In the genomic region with DNA sequence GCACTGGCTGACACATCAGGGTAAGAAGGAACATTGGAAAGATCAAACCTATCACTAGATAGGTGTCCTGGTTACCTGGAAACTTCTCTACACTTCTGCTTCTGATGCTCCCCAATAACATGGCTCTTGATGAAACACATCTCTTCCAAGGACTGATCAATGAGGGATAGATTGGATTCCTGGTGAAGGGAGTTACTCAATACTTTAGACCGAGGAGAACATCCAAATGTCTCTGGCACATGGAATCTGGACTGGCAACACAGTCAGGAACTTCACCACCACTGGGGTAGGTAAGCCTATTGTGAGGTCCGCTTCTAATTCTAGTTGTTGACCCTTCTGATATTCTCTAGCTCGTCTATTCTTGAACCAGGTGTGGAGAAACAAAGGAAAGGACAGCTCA, we compare ENCODE assay signal across 40 mouse cellular contexts. TPM values are rescaled to one million over a fixed set of nuclear protein-coding genes. Genes with fewer than 3 reads are reported as not detected.
"Had no signal": no experiment of that assay in that cellular context is flagged by ENCODE, and none has a peak within 500 bp of the region (broad histone marks: within the 10 kb centered on the region; RNA-seq: fewer than 3 reads in every experiment).

No protein-coding gene starts in this region.

- ATAC-seq: forebrain, embryonic 13.5 days; forebrain, embryonic 14.5 days; forebrain, embryonic 15.5 days; forebrain, embryonic 16.5 days; forebrain, postnatal 0 days had no signal

- H3K4me2 ChIP-seq: embryonic facial prominence, embryonic 12.5 days; embryonic facial prominence, embryonic 13.5 days; embryonic facial prominence, embryonic 15.5 days; forebrain, embryonic 12.5 days; forebrain, embryonic 13.5 days; forebrain, embryonic 15.5 days had no signal

- H3K27me3 ChIP-seq: embryonic facial prominence, embryonic 12.5 days; embryonic facial prominence, embryonic 13.5 days; embryonic facial prominence, embryonic 15.5 days; forebrain, embryonic 12.5 days; forebrain, embryonic 13.5 days; forebrain, embryonic 15.5 days had no signal

- H3K36me3 ChIP-seq: embryonic facial prominence, embryonic 10.5 days; embryonic facial prominence, embryonic 12.5 days; embryonic facial prominence, embryonic 13.5 days; embryonic facial prominence, embryonic 15.5 days; forebrain, embryonic 10.5 days; forebrain, embryonic 12.5 days; forebrain, embryonic 15.5 days had no signal

- H3K4me1 ChIP-seq: embryonic facial prominence, embryonic 10.5 days; embryonic facial prominence, embryonic 12.5 days; embryonic facial prominence, embryonic 13.5 days; embryonic facial prominence, embryonic 15.5 days; forebrain, embryonic 10.5 days; forebrain, embryonic 12.5 days; forebrain, embryonic 13.5 days; forebrain, embryonic 15.5 days had no signal

- H3K4me3 ChIP-seq: embryonic facial prominence, embryonic 10.5 days; embryonic facial prominence, embryonic 12.5 days; embryonic facial prominence, embryonic 13.5 days; embryonic facial prominence, embryonic 15.5 days; erythroblast, embryonic 14.5 days; forebrain, embryonic 10.5 days; forebrain, embryonic 12.5 days; forebrain, embryonic 13.5 days; forebrain, embryonic 15.5 days; gastrocnemius, adult 2 months; heart, adult 2 months had no signal

- DNase-seq: cerebellum, adult 8-10 months; cerebellum, adult 9-10 months; cerebellum, adult 9-11 months; cerebellum, postnatal 10 days; cerebellum, postnatal 14 days; cerebellum, postnatal 25 days; cerebellum, postnatal 36 days; embryo, embryonic 11 days; forebrain, postnatal 0 days; gastrocnemius, adult 2 months; gastrocnemius, postnatal 10 days; gastrocnemius, postnatal 14 days; gastrocnemius, postnatal 25 days; gastrocnemius, postnatal 36 days; heart, adult 11 months; heart, adult 18-20 months; heart, adult 2 months had no signal

- H3K27ac ChIP-seq: embryonic facial prominence, embryonic 10.5 days; embryonic facial prominence, embryonic 12.5 days; embryonic facial prominence, embryonic 13.5 days; embryonic facial prominence, embryonic 15.5 days; forebrain, embryonic 10.5 days; forebrain, embryonic 12.5 days; forebrain, embryonic 13.5 days; forebrain, embryonic 15.5 days; gastrocnemius, adult 2 months; heart, adult 2 months had no signal

- H3K9ac ChIP-seq: embryonic facial prominence, embryonic 12.5 days; embryonic facial prominence, embryonic 13.5 days; embryonic facial prominence, embryonic 15.5 days; forebrain, embryonic 12.5 days; forebrain, embryonic 13.5 days; forebrain, embryonic 15.5 days; forebrain, postnatal 0 days had no signal

RNA-seq across cellular contexts. Expression of gene Sult2a7, which starts 24.3 kb away (rescaled TPM):
- total RNA-seq: common myeloid progenitor, adult 5-6 weeks; forebrain, postnatal 0 days; gastrocnemius, adult 18-20 months; gastrocnemius, adult 2 months; gastrocnemius, adult 8-10 months; gastrocnemius, postnatal 10 days; gastrocnemius, postnatal 14 days; gastrocnemius, postnatal 25 days; gastrocnemius, postnatal 36 days; gastrocnemius, postnatal 4 days; granulocyte monocyte progenitor cell, adult 5-6 weeks; heart, adult 18-20 months; heart, adult 2 months; heart, adult 8-10 months had no signal
- polyA plus RNA-seq: cortical plate, adult 2 months; embryonic facial prominence, embryonic 10.5 days; embryonic facial prominence, embryonic 11.5 days; embryonic facial prominence, embryonic 12.5 days; embryonic facial prominence, embryonic 13.5 days; embryonic facial prominence, embryonic 14.5 days; embryonic facial prominence, embryonic 15.5 days; erythroblast, embryonic 14.5 days; forebrain, embryonic 10.5 days; forebrain, embryonic 11.5 days; forebrain, embryonic 12.5 days; forebrain, embryonic 13.5 days; forebrain, embryonic 14.5 days; forebrain, embryonic 15.5 days; forebrain, embryonic 16.5 days; forebrain, postnatal 0 days; frontal cortex, adult 2 months; gonadal fat pad, adult 2 months; heart, adult 2 months had no signal

RNA-seq across cellular contexts. Expression of gene Vmn1r90, which starts 45.0 kb away (rescaled TPM):
- total RNA-seq: common myeloid progenitor, adult 5-6 weeks; gastrocnemius, adult 18-20 months; gastrocnemius, adult 2 months; gastrocnemius, adult 8-10 months; granulocyte monocyte progenitor cell, adult 5-6 weeks; heart, adult 18-20 months had no signal
- polyA plus RNA-seq: erythroblast, embryonic 14.5 days; heart, adult 2 months had no signal
